Mouse (Mus musculus): ENCODE measurements around the gene Hagh.

Gene Hagh

GRCm38 (mm10) chr17:24850065-24850772 lies 10.3 kb downstream of the Hagh start, which contains the start of gene Fahd1:
TSS of gene Fahd1 (minus strand) at chr17:24850364.
- DNase-seq (ENCODE audit: extremely low spot score) = peak; percentile 97

GRCm38 (mm10) chr17:24850773-24851127 lies 10.8 kb downstream of the Hagh start:
- no peak for DNase-seq (ENCODE audit: extremely low spot score)

GRCm38 (mm10) chr17:24851381-24852125 lies 11.6 kb downstream of the Hagh start:
- DNase-seq (ENCODE audit: extremely low spot score) = no peak

GRCm38 (mm10) chr17:24855838-24856464 lies 16.0 kb downstream of the Hagh start:
- DNase-seq (ENCODE audit: extremely low spot score) = no peak

GRCm38 (mm10) chr17:24856589-24856988 lies 16.6 kb downstream of the Hagh start:
- no peak for DNase-seq (ENCODE audit: extremely low spot score)

DNA sequence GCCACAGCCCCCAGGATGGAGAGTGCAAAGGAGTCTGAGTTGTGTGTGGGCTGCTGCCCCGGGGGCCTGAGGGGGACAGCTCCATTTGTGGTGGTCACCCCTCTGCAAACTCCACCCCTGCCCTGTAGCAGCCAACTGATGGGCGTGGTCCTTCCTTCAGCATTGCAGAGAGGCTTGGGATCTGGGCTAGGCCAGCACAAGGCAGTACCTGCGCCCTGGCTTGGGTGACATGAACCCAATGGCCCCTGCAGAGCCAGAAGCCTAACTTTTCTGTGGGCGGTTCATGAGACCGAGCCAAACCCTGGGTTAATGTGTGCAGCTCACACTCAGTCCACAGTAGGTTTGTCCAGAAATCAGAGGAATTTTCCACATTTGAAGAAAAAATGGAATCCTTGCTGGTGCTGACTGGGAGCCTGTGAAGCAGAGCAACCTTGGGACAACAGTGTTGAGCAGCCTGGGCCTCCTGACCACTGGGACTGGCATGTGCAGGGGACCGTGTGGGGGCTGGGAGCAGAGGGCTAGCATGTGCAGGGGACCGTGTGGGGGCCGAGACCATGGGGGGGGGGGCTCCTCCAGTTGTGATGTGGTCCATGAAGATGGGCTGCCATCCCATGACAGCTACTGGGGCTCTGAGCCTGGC lies 18.0 kb downstream of the Hagh start:
- no peak for DNase-seq (ENCODE audit: extremely low spot score)

- no peak for DNase-seq (ENCODE audit: extremely low spot score)
Observed at GRCm38 (mm10) chr17:24858967-24859366, 19.0 kb downstream of the Hagh start.

DNA sequence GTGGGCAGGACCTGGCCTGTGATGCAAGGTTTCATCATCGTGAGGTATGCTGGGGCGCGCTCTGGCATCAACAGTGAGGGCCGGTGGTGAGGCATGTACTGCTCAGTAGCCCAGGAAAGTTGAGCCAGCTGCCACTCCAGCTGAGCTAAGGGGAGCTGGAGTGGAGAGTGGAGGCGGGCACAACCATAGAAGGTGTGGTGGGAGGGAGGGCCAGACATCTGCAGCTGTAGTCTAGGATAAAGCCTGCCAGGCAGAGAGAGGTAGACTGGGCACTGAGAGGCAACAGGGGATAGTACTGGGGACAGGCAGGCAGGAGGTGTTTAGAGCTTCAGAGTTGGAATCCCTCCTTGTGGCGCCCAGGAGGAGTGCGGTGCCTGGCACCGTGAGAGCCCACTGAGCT lies 20.1 kb downstream of the Hagh start:
- DNase-seq (ENCODE audit: extremely low spot score) = no peak

DNA sequence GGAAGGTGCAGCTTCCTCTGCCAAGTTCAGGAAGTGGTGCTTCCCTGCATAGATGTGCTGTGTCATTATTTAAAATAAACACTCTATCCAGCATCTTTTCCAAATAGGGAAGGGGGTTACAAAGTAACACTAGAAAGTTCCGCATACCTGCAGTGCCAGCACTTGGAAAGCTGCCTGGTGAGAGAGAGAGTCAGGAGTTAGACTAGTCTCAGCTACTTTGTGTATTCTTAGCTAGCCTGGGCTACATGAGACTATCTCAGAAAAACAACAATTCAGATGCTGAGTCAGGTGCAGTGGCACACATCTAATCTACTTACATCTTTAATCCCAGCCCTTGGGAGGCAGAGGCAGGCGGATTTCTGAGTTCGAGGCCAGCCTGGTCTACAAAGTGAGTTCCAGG lies 21.8 kb downstream of the Hagh start:
- DNase-seq (ENCODE audit: extremely low spot score) = no peak

- no peak for DNase-seq (ENCODE audit: extremely low spot score)
Observed at GRCm38 (mm10) chr17:24865776-24866175, 25.8 kb downstream of the Hagh start, which contains the start of gene Igfals. TSS of gene Igfals (plus strand) at chr17:24865997.

DNA sequence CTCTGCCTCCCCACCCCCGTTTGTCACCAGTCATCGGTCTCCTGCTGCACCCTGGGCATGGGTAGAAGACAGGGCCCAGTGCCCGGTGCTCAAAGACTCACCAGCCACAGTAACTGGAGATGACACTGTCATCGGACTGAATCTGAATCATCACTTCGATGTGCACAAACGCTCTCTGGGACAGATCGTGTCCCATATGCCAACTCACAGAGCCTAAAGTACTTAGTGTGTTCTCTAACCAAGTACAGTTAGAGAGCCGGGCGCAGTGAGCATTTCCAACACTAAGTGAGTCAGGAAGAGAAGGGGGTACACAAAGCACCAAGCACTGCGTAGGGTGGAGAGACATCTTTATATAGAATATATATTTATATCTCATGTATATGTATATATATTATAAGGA lies 28.0 kb downstream of the Hagh start:
- DNase-seq (ENCODE audit: extremely low spot score) = no peak

GRCm38 (mm10) chr17:24873695-24874404 lies 33.9 kb downstream of the Hagh start:
- no peak for DNase-seq (ENCODE audit: extremely low spot score)

- DNase-seq (ENCODE audit: extremely low spot score) = no peak
Observed at GRCm38 (mm10) chr17:24874405-24874745, 34.4 kb downstream of the Hagh start.

GRCm38 (mm10) chr17:24874989-24875388 lies 35.0 kb downstream of the Hagh start:
- no peak for DNase-seq (ENCODE audit: extremely low spot score)

GRCm38 (mm10) chr17:24877336-24878116 lies 37.6 kb downstream of the Hagh start:
- DNase-seq (ENCODE audit: extremely low spot score) = no peak

GRCm38 (mm10) chr17:24878117-24878397 lies 38.1 kb downstream of the Hagh start:
- DNase-seq (ENCODE audit: extremely low spot score) = no peak

DNA sequence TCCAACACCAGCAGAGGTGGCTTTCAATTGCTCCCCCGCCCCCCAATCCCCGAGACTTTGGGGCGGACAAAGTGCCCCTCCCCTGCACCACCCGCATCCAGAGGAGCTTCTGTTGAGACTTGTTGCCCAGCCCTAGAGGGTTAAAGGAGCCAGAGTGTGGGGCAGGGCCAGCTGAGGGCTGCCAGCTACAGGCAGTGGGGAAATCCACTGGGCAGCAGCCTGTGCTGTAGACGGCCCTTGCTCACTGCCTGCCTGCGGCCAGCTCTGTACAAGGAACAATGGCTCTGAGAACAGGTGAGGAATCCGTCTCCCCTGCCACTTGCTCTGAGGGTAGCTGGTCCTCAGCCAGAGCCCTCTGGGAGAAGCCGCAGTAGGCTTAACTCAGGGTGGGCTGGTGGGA lies 38.6 kb downstream of the Hagh start:
- DNase-seq (ENCODE audit: extremely low spot score) = no peak

GRCm38 (mm10) chr17:24881738-24882440 lies 41.9 kb downstream of the Hagh start:
- no peak for DNase-seq (ENCODE audit: extremely low spot score)

DNA sequence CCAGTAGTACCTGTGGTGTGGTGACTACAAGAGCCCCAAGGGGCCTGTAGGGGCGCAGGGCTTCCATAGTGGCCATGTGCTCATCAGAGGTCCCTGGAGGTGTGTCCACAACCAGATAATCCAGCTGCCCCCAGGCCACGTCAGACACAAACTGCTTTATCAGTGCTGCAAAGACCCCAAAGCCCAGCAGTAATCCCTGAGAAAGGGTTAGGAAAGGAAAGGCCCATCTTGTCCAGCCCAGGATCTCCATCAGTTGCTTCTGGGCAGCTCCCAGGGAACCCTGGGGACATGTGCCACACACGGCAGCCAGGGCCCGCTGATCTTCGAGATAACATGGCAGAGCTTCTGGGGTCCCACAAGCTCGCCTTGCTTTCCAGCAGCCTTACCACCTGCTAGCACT lies 44.4 kb downstream of the Hagh start:
- no peak for DNase-seq (ENCODE audit: extremely low spot score)

- no peak for DNase-seq (ENCODE audit: extremely low spot score)
Observed at GRCm38 (mm10) chr17:24885356-24886133, 45.6 kb downstream of the Hagh start.
